Mouse (Mus musculus) gastrocnemius, adult 2 months (tissue): Measurements from ENCODE around the gene Stab2. TPM values are rescaled to one million over a fixed set of nuclear protein-coding genes. Genes with fewer than 3 reads are reported as not detected.

Experiments used
- DNase-seq: peaks from one replicate; pipeline ENCODE4 v3.0.0; 2022
- H3K27ac ChIP-seq: fragments of 200-600 bp; 2 replicates; pipeline ENCODE4 v1.8.1; 2022; ENCODE audit warnings: mild to moderate bottlenecking
- H3K4me3 ChIP-seq: fragments of 200-600 bp; 2 replicates; pipeline ENCODE4 v1.8.1; 2022; ENCODE audit warnings: mild to moderate bottlenecking, moderate library complexity
- CTCF ChIP-seq: fragments of 200-600 bp; IDR thresholded peaks from 2 replicates; pipeline ENCODE4 v1.8.1; 2022; ENCODE audit warnings: antibody characterized with exemption, mild to moderate bottlenecking, moderate library complexity
- intact Hi-C: fragments of 180-260 bp; cut with DNase I; formaldehyde crosslinking; loops from one replicate; pipeline ENCODE4 v1.15.1; 2025
- total RNA-seq, 2 experiments: library from RNA; stranded (reverse); gene quantifications; 2 replicates each; pipeline ENCODE4 v1.2.3; 2021

Stab2 gene
- total RNA-seq, 2 experiments from 2014 or later, result 0.84 to 4.5 TPM

GRCm38 (mm10) chr10:86915595-86915994 lies 92.2 kb downstream of the Stab2 start:
- no peak for TF ChIP-seq CTCF
- Histone ChIP-seq H3K27ac (no peak overlapping the region), H3K4me3 (no peak overlapping the region)
- no peak for DNase-seq
- intact Hi-C loops, result no loop called here

GRCm38 (mm10) chr10:86908562-86908961 lies 99.3 kb downstream of the Stab2 start:
- intact Hi-C loops, result no loop called here
- TF ChIP-seq CTCF, result no peak
- Histone ChIP-seq H3K27ac (no peak overlapping the region), H3K4me3 (no peak overlapping the region)
- DNase-seq, result no peak

- H3K27ac ChIP-seq, result no peak overlapping the region
- no peak for TF ChIP-seq CTCF
- DNase-seq, result no peak
- intact Hi-C loops, result no loop called here
- H3K4me3 ChIP-seq, result no peak overlapping the region
These were observed 100.8 kb downstream of the Stab2 start for GRCm38 (mm10) chr10:86907043-86907442.

- DNase-seq, result peak; percentile 42
- Histone ChIP-seq H3K4me3 (no peak overlapping the region), H3K27ac (no peak overlapping the region)
- no peak for TF ChIP-seq CTCF
- intact Hi-C loops, result no loop called here
These were observed 112.3 kb downstream of the Stab2 start for GRCm38 (mm10) chr10:86895531-86895930.

GRCm38 (mm10) chr10:86891066-86891465 lies 116.8 kb downstream of the Stab2 start:
- H3K4me3 ChIP-seq, result no peak overlapping the region
- H3K27ac ChIP-seq, result no peak overlapping the region
- intact Hi-C loops, result no loop called here
- DNase-seq, result no peak
- no peak for TF ChIP-seq CTCF

- no peak for TF ChIP-seq CTCF
- intact Hi-C loops, result no loop called here
- peak; percentile 61 for DNase-seq
- H3K27ac ChIP-seq, result no peak overlapping the region
- no peak overlapping the region for H3K4me3 ChIP-seq
These were observed 117.5 kb downstream of the Stab2 start for GRCm38 (mm10) chr10:86890166-86890930.

- H3K4me3 ChIP-seq, result no peak overlapping the region
- peak overlapping the region; percentile 20; the same call in 1 of the 2 replicates for H3K27ac ChIP-seq
- DNase-seq, result no peak
- intact Hi-C loops, result no loop called here
- TF ChIP-seq CTCF, result no peak
These were observed 118.4 kb downstream of the Stab2 start for GRCm38 (mm10) chr10:86889440-86889839.

- H3K27ac ChIP-seq, result no peak overlapping the region
- H3K4me3 ChIP-seq, result no peak overlapping the region
- no peak for TF ChIP-seq CTCF
- DNase-seq, result no peak
- intact Hi-C loops, result no loop called here
These were observed 121.4 kb downstream of the Stab2 start for GRCm38 (mm10) chr10:86886434-86886833.

- no peak for TF ChIP-seq CTCF
- Histone ChIP-seq H3K27ac (peak overlapping the region; percentile 80; the same call in 1 of the 2 replicates), H3K4me3 (no peak overlapping the region)
- DNase-seq, result no peak
- intact Hi-C loops, result no loop called here
These were observed 126.4 kb downstream of the Stab2 start for GRCm38 (mm10) chr10:86881448-86881847.

- H3K4me3 ChIP-seq, result no peak overlapping the region
- H3K27ac ChIP-seq, result peak overlapping the region; percentile 80
- DNase-seq, result peak; percentile 79
- TF ChIP-seq CTCF, result no peak
- intact Hi-C loops, result no loop called here
These were observed 127.6 kb downstream of the Stab2 start for GRCm38 (mm10) chr10:86880071-86880806.

GRCm38 (mm10) chr10:86878721-86879120 lies 129.1 kb downstream of the Stab2 start:
- no peak for DNase-seq
- no peak for TF ChIP-seq CTCF
- Histone ChIP-seq H3K4me3 (no peak overlapping the region), H3K27ac (peak overlapping the region; percentile 82; the same call in 1 of the 2 replicates)
- intact Hi-C loops, result no loop called here

GRCm38 (mm10) chr10:86872591-86872990 lies 135.2 kb downstream of the Stab2 start:
- Histone ChIP-seq H3K27ac (peak overlapping the region; percentile 64), H3K4me3 (no peak overlapping the region)
- TF ChIP-seq CTCF, result no peak
- intact Hi-C loops, result no loop called here
- peak; percentile 53 for DNase-seq

- DNase-seq, result no peak
- H3K27ac ChIP-seq, result peak overlapping the region; percentile 64
- H3K4me3 ChIP-seq, result no peak overlapping the region
- TF ChIP-seq CTCF, result no peak
- intact Hi-C loops, result no loop called here
These were observed 135.7 kb downstream of the Stab2 start for GRCm38 (mm10) chr10:86872121-86872520.
